Mouse (Mus musculus) heart, embryonic 16.5 days (tissue): Measurements from ENCODE around the gene Cdc6. TPM values are rescaled to one million over a fixed set of nuclear protein-coding genes. Genes with fewer than 3 reads are reported as not detected.

Source experiments
- ATAC-seq: fragments of 200-750 bp; cut with Nextera tagmentation; replicated peaks from 2 replicates; pipeline ENCODE4 v1.8.0; 2017; ENCODE audit warnings: moderate number of reproducible peaks; ENCODE audit not compliant: insufficient read depth, low FRiP score; ENCODE audit errors: extremely low read depth
- H3K27ac ChIP-seq: fragments of 300-500 bp; sonication (generic); 2 replicates; pipeline ENCODE4 v1.5.1; 2014; ENCODE audit warnings: mild to moderate bottlenecking, low read length, control low read depth, moderate library complexity
- H3K27me3 ChIP-seq: fragments of 300-500 bp; sonication (generic); 2 replicates; pipeline ENCODE4 v1.6.1; 2014; ENCODE audit warnings: low read length, mixed read lengths; ENCODE audit not compliant: control insufficient read depth, insufficient read depth
- H3K36me3 ChIP-seq: fragments of 300-500 bp; sonication (generic); 2 replicates; pipeline ENCODE4 v1.6.1; 2014; ENCODE audit not compliant: control insufficient read depth, insufficient read depth
- H3K4me1 ChIP-seq: fragments of 300-500 bp; sonication (generic); 2 replicates; pipeline ENCODE4 v1.6.1; 2014; ENCODE audit warnings: low read length, mixed read lengths; ENCODE audit not compliant: control insufficient read depth, insufficient read depth
- H3K4me2 ChIP-seq: fragments of 300-500 bp; sonication (generic); 2 replicates; pipeline ENCODE4 v1.6.1; 2014; ENCODE audit warnings: low read depth, mild to moderate bottlenecking, control low read depth, low read length
- H3K4me3 ChIP-seq: fragments of 300-500 bp; sonication (generic); 2 replicates; pipeline ENCODE4 v1.5.1; 2014; ENCODE audit warnings: mild to moderate bottlenecking, control low read depth, low read length
- H3K9ac ChIP-seq: fragments of 300-500 bp; sonication (generic); 2 replicates; pipeline ENCODE4 v1.6.1; 2014; ENCODE audit warnings: low read length, control low read depth
- H3K9me3 ChIP-seq: fragments of 300-500 bp; sonication (generic); replicated peaks from 2 replicates; pipeline ENCODE4 v1.6.1; 2016; ENCODE audit warnings: low read length; ENCODE audit not compliant: control insufficient read depth
- WGBS: fragments of 180-500 bp; shearing (Covaris S2); extraction: QIAGEN DNeasy Blood & Tissue Kit; methylation state at CpG from one replicate; pipeline ENCODE4 v1.1.7; 2014; 5-methylcytosine and 5-hydroxymethylcytosine counted together
- polyA plus RNA-seq: library from polyadenylated mRNA; unstranded; fragments of >200 nt; fragmentation: Nextera tagmentation; extraction: Ambion mirVana; gene quantifications from 2 replicates; pipeline ENCODE4 v1.2.1, GENCODE M21; 2015

Gene Cdc6
- polyA plus RNA-seq, 1 experiment from 2014 or later, result 23.0 TPM

- Histone ChIP-seq H3K4me2 (peak overlapping the region; percentile 58), H3K9me3 (no peaks in the 10 kb centered on the region), H3K9ac (peak overlapping the region; percentile 71), H3K27ac (peak overlapping the region; percentile 97), H3K4me3 (peak overlapping the region; percentile 22; the same call in 1 of the 2 replicates), H3K4me1 (peaks cover 89% of the 10 kb centered on the region), H3K36me3 (no peaks in the 10 kb centered on the region), H3K27me3 (no peaks in the 10 kb centered on the region)
- ATAC-seq, result peak; percentile 73
- 37% methylated on average over 15 of the region's 16 CpGs for WGBS
Observed at GRCm38 (mm10) chr11:98951026-98951906, 43.7 kb downstream of the Cdc6 start.

GRCm38 (mm10) chr11:98952111-98952510 is 44.5 kb downstream of the Cdc6 start:
- Histone ChIP-seq H3K27me3 (no peaks in the 10 kb centered on the region), H3K36me3 (no peaks in the 10 kb centered on the region), H3K9ac (no peak overlapping the region), H3K4me1 (peaks cover 89% of the 10 kb centered on the region), H3K4me3 (no peak overlapping the region), H3K4me2 (no peak overlapping the region), H3K9me3 (no peaks in the 10 kb centered on the region), H3K27ac (peak overlapping the region; percentile 97)
- no peak for ATAC-seq
- 100% methylated on average over 1 of the region's 1 CpGs for WGBS

DNA sequence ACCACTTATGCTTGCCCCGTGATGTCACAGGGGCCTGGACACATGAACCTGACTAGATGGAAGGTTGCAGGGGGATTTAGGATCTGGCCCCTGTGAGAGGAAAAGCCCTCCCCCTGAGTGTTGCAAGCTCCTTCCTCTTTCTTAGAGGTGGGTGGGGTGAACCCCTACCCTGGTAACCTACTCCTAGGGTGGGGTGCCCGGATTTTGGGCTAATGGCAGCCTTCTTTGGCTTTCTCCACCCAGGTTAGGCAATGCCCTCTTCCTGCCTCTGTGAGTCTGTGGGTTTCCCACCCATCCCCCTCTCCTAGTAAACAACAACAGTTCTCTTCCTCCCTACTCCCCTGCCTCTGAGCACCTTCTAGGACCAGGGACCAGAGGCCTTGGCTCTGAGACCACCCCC is 45.1 kb downstream of the Cdc6 start:
- no peak overlapping the region for H3K4me3 ChIP-seq
- no peak for ATAC-seq
- H3K36me3 ChIP-seq, result no peaks in the 10 kb centered on the region
- H3K9ac ChIP-seq, result no peak overlapping the region
- H3K4me2 ChIP-seq, result no peak overlapping the region
- peak overlapping the region; percentile 97; the same call in 1 of the 2 replicates for H3K27ac ChIP-seq
- H3K27me3 ChIP-seq, result no peaks in the 10 kb centered on the region
- H3K4me1 ChIP-seq, result peaks cover 83% of the 10 kb centered on the region
- WGBS, result 39% methylated on average over 2 of the region's 2 CpGs
- H3K9me3 ChIP-seq, result no peaks in the 10 kb centered on the region

DNA sequence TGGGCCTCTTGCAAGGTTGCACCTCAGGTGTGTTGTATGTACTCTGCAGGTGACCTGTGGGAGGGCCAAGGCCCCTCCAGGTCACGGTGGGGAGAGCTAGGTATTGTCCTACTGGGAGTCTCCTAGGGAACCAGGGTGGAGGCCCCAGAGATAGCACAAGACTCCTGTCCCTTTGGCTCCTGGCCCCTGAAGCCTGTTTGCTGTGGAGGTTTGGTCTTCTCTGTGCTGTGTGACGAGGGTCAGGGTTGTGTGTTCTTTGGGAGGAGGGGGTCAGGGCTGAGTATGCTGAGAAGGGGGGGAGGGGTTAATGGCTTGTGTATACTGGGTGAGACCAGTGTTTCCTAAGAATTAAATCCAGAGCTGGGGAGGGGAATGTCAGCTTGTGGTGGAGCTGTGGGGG is 45.8 kb downstream of the Cdc6 start:
- no peaks in the 10 kb centered on the region for H3K27me3 ChIP-seq
- ATAC-seq, result no peak
- H3K4me3 ChIP-seq, result no peak overlapping the region
- no peak overlapping the region for H3K4me2 ChIP-seq
- WGBS, result 32% methylated on average over 2 of the region's 2 CpGs
- H3K9ac ChIP-seq, result peak overlapping the region; percentile 58
- H3K9me3 ChIP-seq, result no peaks in the 10 kb centered on the region
- no peaks in the 10 kb centered on the region for H3K36me3 ChIP-seq
- peak overlapping the region; percentile 29; the same call in 1 of the 2 replicates for H3K27ac ChIP-seq
- H3K4me1 ChIP-seq, result peaks cover 77% of the 10 kb centered on the region

- H3K4me3 ChIP-seq, result no peak overlapping the region
Observed at GRCm38 (mm10) chr11:98953835-98954320, 46.3 kb downstream of the Cdc6 start.

DNA sequence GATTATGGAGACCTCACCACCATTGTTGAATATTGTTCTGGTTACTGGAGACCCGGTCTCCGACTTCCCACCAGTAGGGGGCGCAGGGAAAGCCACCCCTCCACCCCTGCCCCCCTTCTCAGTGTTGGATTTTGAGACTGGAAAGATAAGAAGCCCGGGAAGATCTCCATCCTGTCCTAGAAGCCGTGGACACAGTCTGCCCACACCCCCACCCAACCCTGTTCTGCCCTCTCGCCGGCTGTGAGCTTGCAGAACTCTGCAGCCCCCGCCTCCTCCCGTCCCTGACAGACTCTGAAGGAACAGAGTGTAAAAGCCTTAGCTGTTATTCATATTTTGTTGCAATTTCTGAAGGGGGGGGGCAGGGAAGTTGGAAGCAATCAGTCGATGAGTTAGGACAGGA is 46.8 kb downstream of the Cdc6 start:
- WGBS, result 6% methylated on average over 10 of the region's 10 CpGs
- H3K9me3 ChIP-seq, result no peaks in the 10 kb centered on the region
- no peaks in the 10 kb centered on the region for H3K36me3 ChIP-seq
- ATAC-seq, result peak; percentile 54; the same call in 1 of the 2 replicates
- 0 out of 2 replicates have a peak overlapping the region, but pooled peaks have one; percentile 2 for H3K4me3 ChIP-seq
- H3K4me2 ChIP-seq, result peak overlapping the region; percentile 39
- peak overlapping the region; percentile 28; the same call in 1 of the 2 replicates for H3K9ac ChIP-seq
- peak overlapping the region; percentile 81 for H3K27ac ChIP-seq
- peaks cover 75% of the 10 kb centered on the region for H3K4me1 ChIP-seq
- H3K27me3 ChIP-seq, result no peaks in the 10 kb centered on the region

More at GRCm38 (mm10) chr11:98953835-98954320, 46.3 kb downstream of the Cdc6 start:
- H3K27ac ChIP-seq, result peak overlapping the region; percentile 81
- H3K27me3 ChIP-seq, result no peaks in the 10 kb centered on the region
- no peaks in the 10 kb centered on the region for H3K9me3 ChIP-seq
- peaks cover 74% of the 10 kb centered on the region for H3K4me1 ChIP-seq
- ATAC-seq, result no peak
- WGBS, result 15% methylated on average over 13 of the region's 13 CpGs
- peak overlapping the region; percentile 39 for H3K4me2 ChIP-seq
- H3K36me3 ChIP-seq, result no peaks in the 10 kb centered on the region
- peak overlapping the region; percentile 28; the same call in 1 of the 2 replicates for H3K9ac ChIP-seq

DNA sequence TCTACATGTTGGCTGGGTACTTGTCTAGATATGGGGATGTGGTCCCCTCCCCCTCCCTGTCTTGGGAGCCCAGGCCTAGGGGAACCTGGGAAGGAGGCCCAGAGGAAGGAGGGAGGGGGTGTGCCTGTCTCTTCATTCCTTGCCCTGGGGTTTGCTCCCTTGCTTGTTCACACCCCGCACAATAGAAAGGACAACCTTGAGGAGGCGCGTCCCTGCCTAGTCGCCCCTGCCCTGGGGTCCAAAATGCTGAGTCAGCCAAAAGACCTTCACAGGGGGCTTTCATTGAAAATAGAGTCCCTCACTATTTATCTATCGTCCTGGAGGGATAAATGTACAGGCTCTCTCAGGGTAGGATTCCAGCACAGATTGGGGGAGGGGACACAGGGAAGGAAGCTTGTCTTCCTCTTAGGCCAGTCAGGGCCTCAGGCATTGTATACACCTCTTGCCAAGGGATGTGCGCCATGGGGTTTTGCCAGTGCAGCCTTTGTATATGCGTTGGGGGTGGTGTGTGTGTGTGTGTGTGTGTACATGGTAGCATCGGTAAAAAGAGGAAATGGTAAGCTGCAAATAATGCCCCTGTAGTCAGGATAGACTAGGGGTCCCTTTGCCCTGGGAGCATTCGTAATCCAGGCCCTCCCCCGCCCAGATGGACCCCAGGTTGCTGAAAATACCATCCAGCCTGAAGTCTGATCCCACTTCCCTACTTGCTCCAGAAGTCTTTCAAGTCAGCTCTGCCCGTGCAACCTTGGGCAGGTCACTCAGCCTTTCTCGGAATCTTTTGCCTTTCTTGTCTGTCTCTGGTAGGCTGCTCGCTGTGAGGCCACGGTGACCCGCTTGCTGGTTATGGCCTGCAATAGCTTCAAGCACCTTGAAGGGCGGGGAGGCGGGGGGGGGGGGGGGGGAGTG is 47.5 kb downstream of the Cdc6 start:
- Histone ChIP-seq H3K4me2 (peak overlapping the region; percentile 39), H3K9me3 (no peaks in the 10 kb centered on the region), H3K9ac (peak overlapping the region; percentile 27), H3K4me3 (0 out of 2 replicates have a peak overlapping the region, but pooled peaks have one; percentile 2), H3K36me3 (no peaks in the 10 kb centered on the region), H3K4me1 (peaks cover 75% of the 10 kb centered on the region), H3K27ac (peak overlapping the region; percentile 81), H3K27me3 (no peaks in the 10 kb centered on the region)
- 19% methylated on average over 17 of the region's 17 CpGs for WGBS
- ATAC-seq, result no peak

DNA sequence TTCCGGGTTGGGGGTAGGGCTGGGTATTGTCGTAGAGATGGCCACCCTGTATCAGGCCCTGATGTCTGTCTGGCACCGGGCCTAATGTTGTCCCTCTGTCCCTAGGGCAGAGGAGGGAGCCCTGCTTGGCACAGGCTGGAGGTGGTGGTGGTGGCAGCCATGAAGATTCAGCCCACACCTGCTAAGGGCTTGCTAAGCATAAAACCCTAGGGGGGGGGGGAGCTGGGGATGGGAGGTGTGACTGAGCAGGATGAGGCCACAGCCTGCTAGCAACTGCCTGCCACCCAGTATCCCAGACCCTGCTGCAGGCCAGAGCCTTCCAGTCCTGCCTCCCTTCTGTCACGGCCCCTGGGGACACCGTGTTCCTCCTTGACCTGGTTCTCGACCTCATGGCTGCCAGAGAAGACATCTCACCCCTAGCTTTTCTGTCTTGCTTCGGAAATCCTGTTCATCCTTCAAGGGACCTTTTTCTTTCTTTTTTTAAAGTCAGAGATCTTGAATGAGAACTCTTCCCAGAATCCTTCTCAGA is 48.2 kb downstream of the Cdc6 start:
- Histone ChIP-seq H3K4me3 (no peak overlapping the region), H3K36me3 (no peaks in the 10 kb centered on the region), H3K9me3 (no peaks in the 10 kb centered on the region), H3K9ac (no peak overlapping the region; the same call in 1 of the 2 replicates), H3K4me2 (peak overlapping the region; percentile 39; the same call in 1 of the 2 replicates), H3K4me1 (peaks cover 71% of the 10 kb centered on the region), H3K27ac (peak overlapping the region; percentile 81), H3K27me3 (no peaks in the 10 kb centered on the region)
- no peak for ATAC-seq
- WGBS, result 28% methylated on average over 7 of the region's 7 CpGs
